Mouse (Mus musculus): ENCODE data around the gene Olfr668. TPM values are rescaled to one million over a fixed set of nuclear protein-coding genes. Genes with fewer than 3 reads are reported as not detected.

Olfr668 gene
- total RNA-seq, 1 experiment, result not detected

DNA sequence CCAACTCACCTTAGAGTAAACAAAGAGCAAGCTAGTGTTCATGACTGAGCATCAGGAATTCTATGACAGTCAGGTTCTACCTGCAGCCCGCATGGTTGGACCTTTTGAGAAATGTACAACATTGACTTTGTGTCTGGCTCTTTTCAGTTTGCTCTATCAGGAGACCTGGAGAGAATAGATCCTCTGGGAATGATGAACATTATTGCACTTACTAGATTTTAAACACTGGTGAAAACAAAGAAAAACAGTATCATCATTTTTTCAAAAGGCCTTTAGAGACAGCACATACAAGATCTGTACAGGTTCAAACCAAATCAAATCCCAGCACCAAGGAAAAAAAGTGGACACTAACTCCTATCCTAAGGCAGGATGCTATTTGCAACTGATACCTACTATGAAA lies 6.5 kb downstream of the Olfr668 start, which contains the start of gene Olfr667:
Gene Olfr667 (minus strand): TSS at position 101 of the 400 bp plus-strand sequence.
- H3K36me3 ChIP-seq (ENCODE audit: control insufficient read depth, insufficient read depth, low read length, poor library complexity, severe bottlenecking), result no peaks in the 10 kb centered on the region
- H3K9ac ChIP-seq (ENCODE audit: insufficient read depth, low read depth, low read length, poor library complexity, severe bottlenecking), result no peak within 1 kb of the TSS
- in situ Hi-C loops (cut with MboI; ENCODE audit: low sequenced_read_pairs in 2 of 2, unreplicated experiment in 2 of 2), result no loop called here
- no peaks in the 10 kb centered on the region for H3K9me3 ChIP-seq (ENCODE audit: control insufficient read depth, insufficient read depth, low read depth, low read length)
- no peak for DNase-seq (ENCODE audit: low read depth, low spot score)
- H3K27ac ChIP-seq (ENCODE audit: insufficient read depth, low read depth, low read length, poor library complexity, severe bottlenecking), result no peak within 1 kb of the TSS
- TF ChIP-seq CHD2 (IDR thresholded peaks at IDR 0.05; ENCODE audit: low read depth, low read length) (no peak), ZNF384 (IDR thresholded peaks at IDR 0.05; ENCODE audit: low read depth, low read length) (no peak), MAFK (IDR thresholded peaks at IDR 0.05; ENCODE audit: insufficient read depth, low read depth, low read length) (no peak)
- H3K4me3 ChIP-seq (ENCODE audit: insufficient read depth in 1 of 2, low read depth in 1 of 2, low read length in 2 of 2, poor library complexity in 1 of 2, severe bottlenecking in 1 of 2), result no peak within 1 kb of the TSS
- H3K4me1 ChIP-seq (ENCODE audit: control insufficient read depth in 2 of 2, insufficient read depth in 2 of 2, low read length in 2 of 2, poor library complexity in 1 of 2), result no peaks in the 10 kb centered on the region

DNA sequence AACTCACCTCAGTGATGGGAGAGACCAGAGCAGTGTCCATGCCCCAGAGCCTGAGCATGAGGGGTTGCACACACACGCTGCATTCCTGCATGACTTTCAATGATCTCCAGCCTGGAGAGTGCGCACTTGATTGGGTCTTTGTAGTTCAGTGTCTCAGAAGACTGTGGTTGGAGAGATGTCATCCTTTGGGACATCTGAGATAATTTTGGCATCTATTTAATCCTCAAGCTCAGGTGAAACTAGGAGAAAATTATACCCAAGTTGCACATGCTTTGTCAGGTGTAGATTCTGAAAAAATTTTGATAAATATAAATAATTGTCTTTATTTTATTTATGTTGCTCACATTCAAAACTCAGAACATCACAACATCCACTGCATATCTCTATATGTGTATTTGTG lies 32.0 kb downstream of the Olfr668 start, which contains the start of gene Olfr666:
Gene Olfr666 (minus strand): TSS at position 101 of the 400 bp plus-strand sequence.
- Histone ChIP-seq H3K27ac (ENCODE audit: insufficient read depth, low read depth, low read length, poor library complexity, severe bottlenecking) (no peak within 1 kb of the TSS), H3K9ac (ENCODE audit: insufficient read depth, low read depth, low read length, poor library complexity, severe bottlenecking) (no peak within 1 kb of the TSS), H3K36me3 (ENCODE audit: control insufficient read depth, insufficient read depth, low read length, poor library complexity, severe bottlenecking) (no peaks in the 10 kb centered on the region), H3K4me3 (ENCODE audit: insufficient read depth in 1 of 2, low read depth in 1 of 2, low read length in 2 of 2, poor library complexity in 1 of 2, severe bottlenecking in 1 of 2) (no peak within 1 kb of the TSS), H3K4me1 (ENCODE audit: control insufficient read depth in 2 of 2, insufficient read depth in 2 of 2, low read length in 2 of 2, poor library complexity in 1 of 2) (no peaks in the 10 kb centered on the region), H3K9me3 (ENCODE audit: control insufficient read depth, insufficient read depth, low read depth, low read length) (no peaks in the 10 kb centered on the region)
- no peak for DNase-seq (ENCODE audit: low read depth, low spot score)
- TF ChIP-seq CHD2 (IDR thresholded peaks at IDR 0.05; ENCODE audit: low read depth, low read length) (no peak), HCFC1 (IDR thresholded peaks at IDR 0.05; ENCODE audit: borderline replicate concordance, insufficient read depth, low read length) (no peak), ZC3H11A (IDR thresholded peaks at IDR 0.05; ENCODE audit: borderline replicate concordance, low read depth, low read length) (no peak)
- in situ Hi-C loops (cut with MboI; ENCODE audit: low sequenced_read_pairs in 2 of 2, unreplicated experiment in 2 of 2), result no loop called here

- H3K9ac ChIP-seq (ENCODE audit: insufficient read depth, low read depth, low read length, poor library complexity, severe bottlenecking), result no peak within 1 kb of the TSS
- H3K27ac ChIP-seq (ENCODE audit: insufficient read depth, low read depth, low read length, poor library complexity, severe bottlenecking), result no peak within 1 kb of the TSS
- no peaks in the 10 kb centered on the region for H3K9me3 ChIP-seq (ENCODE audit: control insufficient read depth, insufficient read depth, low read depth, low read length)
- TF ChIP-seq ZNF384 (IDR thresholded peaks at IDR 0.05; ENCODE audit: low read depth, low read length) (no peak), ZC3H11A (IDR thresholded peaks at IDR 0.05; ENCODE audit: borderline replicate concordance, low read depth, low read length) (no peak), CHD2 (IDR thresholded peaks at IDR 0.05; ENCODE audit: low read depth, low read length) (no peak), HCFC1 (IDR thresholded peaks at IDR 0.05; ENCODE audit: borderline replicate concordance, insufficient read depth, low read length) (no peak)
- in situ Hi-C loops (cut with MboI; ENCODE audit: low sequenced_read_pairs in 2 of 2, unreplicated experiment in 2 of 2), result no loop called here
- H3K4me1 ChIP-seq (ENCODE audit: control insufficient read depth in 2 of 2, insufficient read depth in 2 of 2, low read length in 2 of 2, poor library complexity in 1 of 2), result no peaks in the 10 kb centered on the region
- no peak for DNase-seq (ENCODE audit: low read depth, low spot score)
- H3K4me3 ChIP-seq (ENCODE audit: insufficient read depth in 1 of 2, low read depth in 1 of 2, low read length in 2 of 2, poor library complexity in 1 of 2, severe bottlenecking in 1 of 2), result no peak within 1 kb of the TSS
- no peaks in the 10 kb centered on the region for H3K36me3 ChIP-seq (ENCODE audit: control insufficient read depth, insufficient read depth, low read length, poor library complexity, severe bottlenecking)
These were observed 50.1 kb downstream of the Olfr668 start, which contains the start of gene Olfr665 for GRCm38 (mm10) chr7:104877731-104878130. Gene Olfr665, plus strand, starts transcription at chr7:104878031.

Other genes with a start within 250 kb of the Olfr668 start
- not detected in 2 replicates for gene Olfr661, start 241.6 kb downstream of the Olfr668 start, total RNA-seq (2012; rRNA removed)
- 6.5 and 10.5 TPM in 2 replicates for gene Usp17le, start 150.6 kb downstream of the Olfr668 start, total RNA-seq (2012; rRNA removed)
- 6.9 and 9.3 TPM in 2 replicates for gene Usp17lb, start 85.5 kb downstream of the Olfr668 start, total RNA-seq (2012; rRNA removed)
- 1.5 and 3.1 TPM in 2 replicates for gene Usp17la, start 71.0 kb downstream of the Olfr668 start, total RNA-seq (2012; rRNA removed)
- gene Olfr665, start 50.0 kb downstream of the Olfr668 start, total RNA-seq (2012; rRNA removed), result not detected in 2 replicates
- gene Olfr666, start 32.1 kb downstream of the Olfr668 start, total RNA-seq (2012; rRNA removed), result not detected in 2 replicates
- gene Olfr667, start 6.6 kb downstream of the Olfr668 start, total RNA-seq (2012; rRNA removed), result not detected in 2 replicates
- not detected in 2 replicates for gene Olfr669, start 6.2 kb upstream of the Olfr668 start, total RNA-seq (2012; rRNA removed)
- gene Olfr670, start 34.6 kb upstream of the Olfr668 start, total RNA-seq (2012; rRNA removed), result not detected in 2 replicates
- not detected in 2 replicates for gene Olfr671, start 51.1 kb upstream of the Olfr668 start, total RNA-seq (2012; rRNA removed)
- gene Olfr672, start 74.0 kb upstream of the Olfr668 start, total RNA-seq (2012; rRNA removed), result not detected in 2 replicates
- gene Olfr675, start 100.4 kb upstream of the Olfr668 start, total RNA-seq (2012; rRNA removed), result not detected in 2 replicates
- not detected in 2 replicates for gene Olfr676, start 104.6 kb upstream of the Olfr668 start, total RNA-seq (2012; rRNA removed)
- gene Olfr677, start 123.3 kb upstream of the Olfr668 start, total RNA-seq (2012; rRNA removed), result not detected in 2 replicates
- gene Olfr678, start 136.4 kb upstream of the Olfr668 start, total RNA-seq (2012; rRNA removed), result not detected in 2 replicates
- not detected in 2 replicates for gene Olfr679, start 153.1 kb upstream of the Olfr668 start, total RNA-seq (2012; rRNA removed)
- not detected in 2 replicates for gene Olfr680-ps1, start 164.8 kb upstream of the Olfr668 start, total RNA-seq (2012; rRNA removed)
- not detected in 2 replicates for gene Olfr681, start 188.8 kb upstream of the Olfr668 start, total RNA-seq (2012; rRNA removed)
- not detected in 2 replicates for gene Olfr683, start 219.0 kb upstream of the Olfr668 start, total RNA-seq (2012; rRNA removed)
- gene Olfr684, start 235.6 kb upstream of the Olfr668 start, total RNA-seq (2012; rRNA removed), result not detected in 2 replicates

Data from ES-E14 (cell line).